Mouse (Mus musculus) layer of hippocampus, adult 18-20 months (tissue): Measurements from ENCODE around the gene Naa20. TPM values are rescaled to one million over a fixed set of nuclear protein-coding genes. Genes with fewer than 3 reads are reported as not detected.
"Not testable (repeated sequence)": the region's sequence is repeated elsewhere in the genome, so short reads cannot be mapped to it uniquely, and the experiment has no call there.

Experiments
- DNase-seq, 2 experiments: peaks; one replicate each; pipeline ENCODE4 v3.0.0; 2022; ENCODE audit warnings: low spot score in 2 of 2
- total RNA-seq, 2 experiments: library from RNA; stranded (reverse); gene quantifications; 2 replicates each; pipeline ENCODE4 v1.2.3; 2021

Gene Naa20
- total RNA-seq, 2 experiments from 2014 or later = 66.3 to 68.5 TPM

DNA sequence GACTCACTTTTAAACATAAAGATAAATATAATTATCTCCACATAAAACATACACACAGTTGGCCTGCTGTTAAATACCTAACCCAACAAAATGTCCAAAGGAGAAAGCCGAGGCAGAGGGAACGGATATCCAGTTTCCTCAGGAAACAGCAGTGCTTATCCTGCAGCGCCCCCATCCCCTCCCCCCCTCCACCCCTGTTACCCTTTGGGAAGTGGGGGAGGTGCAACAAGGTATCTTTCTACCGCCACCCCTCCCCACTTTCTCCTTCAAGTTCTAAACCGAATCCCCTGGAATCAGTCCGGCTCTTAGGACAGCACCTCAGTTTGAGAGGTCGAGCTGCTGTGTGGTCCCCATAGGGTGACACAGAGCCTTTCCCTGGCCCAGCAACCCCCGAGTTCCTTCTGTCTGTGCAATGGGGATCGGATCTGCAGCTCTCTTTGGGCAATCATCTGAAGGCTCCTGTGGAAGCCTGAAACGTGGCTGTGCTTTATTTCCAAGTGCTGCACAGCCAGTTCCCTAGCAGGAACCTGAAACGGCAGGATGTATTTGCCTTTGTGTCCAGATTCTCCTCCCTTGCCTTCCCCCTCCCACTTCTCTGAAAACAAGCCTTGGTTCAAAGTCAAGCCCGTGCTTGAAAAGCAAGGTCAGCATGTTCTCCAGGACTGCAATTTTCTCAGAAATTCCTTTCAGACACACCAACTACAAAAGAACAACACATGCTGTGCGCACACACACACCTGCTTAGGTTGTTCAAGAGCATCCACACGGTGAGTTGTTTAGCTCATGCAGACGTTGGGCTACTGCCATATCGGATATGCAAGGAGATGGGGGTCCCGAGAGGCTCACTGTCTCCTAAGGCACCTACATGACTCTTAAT lies 17.6 kb upstream of the Naa20 start:
- DNase-seq = no peak

DNA sequence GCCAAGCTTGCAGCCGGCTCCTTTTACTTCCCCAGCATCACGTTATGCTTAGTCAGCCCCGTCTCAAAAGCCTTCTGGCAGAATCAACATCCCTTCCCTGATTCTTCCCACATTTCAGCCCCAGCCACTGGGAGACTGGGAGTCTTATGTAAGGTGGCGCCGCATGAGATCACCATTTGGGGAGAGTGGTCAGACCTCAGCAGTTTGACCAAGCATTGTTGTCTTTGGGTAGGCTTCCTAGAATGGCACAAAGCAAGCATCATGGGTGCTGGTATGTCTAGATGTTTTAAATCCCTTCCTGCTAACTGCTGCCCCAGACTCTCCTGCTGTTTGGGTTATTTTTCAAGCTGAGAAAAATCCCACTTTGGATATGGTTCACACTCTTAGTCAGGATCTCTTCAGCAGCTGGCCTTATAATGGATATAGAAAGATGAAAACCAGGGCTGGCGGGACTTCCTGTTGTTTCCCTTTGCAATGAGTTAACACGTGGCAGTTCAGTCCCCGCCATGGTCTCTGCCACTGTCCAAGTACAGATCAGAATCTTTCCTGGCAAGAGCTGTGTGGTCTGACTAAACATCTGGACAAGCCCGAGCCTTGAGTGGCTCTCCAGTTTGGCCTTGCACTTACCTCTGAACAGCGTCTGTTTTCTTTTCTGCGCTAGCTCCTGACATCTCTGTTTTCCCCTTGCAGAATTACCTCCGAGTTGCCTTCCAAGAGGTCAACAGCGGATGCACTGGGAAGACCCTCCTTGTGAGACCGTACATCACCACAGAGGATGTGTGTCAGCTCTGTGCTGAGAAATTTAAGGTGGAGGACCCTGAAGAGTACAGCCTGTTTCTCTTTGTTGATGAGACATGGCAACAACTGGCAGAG lies 16.8 kb upstream of the Naa20 start:
- peak in 1 of 2 experiments; percentile 40 for DNase-seq

DNA sequence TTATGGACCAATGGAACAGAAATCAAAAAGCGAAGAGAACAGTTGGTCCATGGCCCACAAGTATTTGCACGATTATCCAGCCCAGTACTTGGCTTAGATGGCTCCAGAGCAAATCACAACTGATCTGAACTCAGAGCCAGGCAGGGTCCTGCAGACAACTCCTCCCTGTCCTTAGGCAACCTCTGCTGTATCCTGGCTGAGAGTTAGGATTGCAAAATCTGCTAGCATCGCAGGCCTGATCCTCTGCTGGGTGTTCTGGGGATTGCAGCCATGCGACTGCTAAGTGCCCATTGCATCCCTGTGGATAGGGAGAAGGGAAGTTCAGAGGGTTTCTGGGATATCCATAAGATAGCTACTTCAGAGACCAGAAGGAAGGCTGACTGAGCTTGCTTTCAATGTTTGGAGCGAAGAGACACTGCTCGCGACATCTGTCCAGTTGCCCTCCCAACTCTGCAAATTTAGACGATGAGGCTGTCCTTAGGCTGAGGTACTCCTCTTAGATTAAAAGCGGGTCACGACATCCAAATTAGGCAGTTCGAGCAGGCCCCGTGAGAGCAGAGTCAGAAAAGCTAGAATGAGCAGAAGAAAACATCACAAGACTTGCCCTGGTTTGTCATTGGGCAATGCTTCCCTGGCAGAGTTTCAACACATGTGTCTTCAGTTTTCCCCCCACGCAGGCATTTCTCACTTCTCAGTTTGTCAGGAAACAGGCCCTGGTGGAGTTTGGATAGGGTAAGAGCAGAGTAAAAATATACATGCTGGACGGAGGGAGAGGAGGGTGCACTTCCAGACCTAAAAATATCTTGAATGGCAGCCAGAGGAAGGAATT lies 13.7 kb upstream of the Naa20 start:
- DNase-seq = peak in 1 of 2 experiments; percentile 51

DNA sequence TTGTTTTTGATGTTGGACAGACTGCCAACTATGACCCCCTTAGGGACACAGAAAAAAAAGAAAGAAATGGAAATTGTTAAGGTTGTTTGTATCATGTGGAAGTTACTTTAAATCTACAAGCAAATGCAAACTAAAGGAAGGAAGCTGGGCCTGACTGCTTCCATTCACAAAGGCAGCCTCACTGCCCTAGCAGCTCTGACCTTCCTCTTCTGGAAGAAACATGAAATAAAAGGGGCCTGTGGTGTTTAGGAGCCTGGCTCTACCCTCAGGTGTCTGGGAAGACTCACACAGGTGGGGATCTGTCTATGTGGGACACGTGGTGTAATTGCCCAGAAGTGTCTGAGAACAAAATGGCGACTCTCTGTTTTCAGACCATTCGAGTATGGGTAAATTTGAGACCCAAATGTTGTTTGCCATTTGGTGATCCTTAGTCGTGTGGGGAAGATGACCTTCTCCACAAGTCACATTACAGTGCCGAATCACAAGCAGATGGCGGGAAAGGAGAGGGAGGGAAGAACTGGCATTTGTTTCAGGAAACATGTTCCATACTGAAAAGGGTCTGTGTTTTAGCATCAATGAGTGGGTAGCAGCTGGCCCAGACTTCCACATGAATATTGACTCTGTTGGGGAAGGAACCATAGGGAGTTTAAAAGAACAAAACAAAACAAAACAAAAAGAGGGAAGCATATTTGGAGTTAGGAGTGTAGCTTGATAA lies 13.0 kb upstream of the Naa20 start:
- DNase-seq = peak; percentile 50 to 70

DNA sequence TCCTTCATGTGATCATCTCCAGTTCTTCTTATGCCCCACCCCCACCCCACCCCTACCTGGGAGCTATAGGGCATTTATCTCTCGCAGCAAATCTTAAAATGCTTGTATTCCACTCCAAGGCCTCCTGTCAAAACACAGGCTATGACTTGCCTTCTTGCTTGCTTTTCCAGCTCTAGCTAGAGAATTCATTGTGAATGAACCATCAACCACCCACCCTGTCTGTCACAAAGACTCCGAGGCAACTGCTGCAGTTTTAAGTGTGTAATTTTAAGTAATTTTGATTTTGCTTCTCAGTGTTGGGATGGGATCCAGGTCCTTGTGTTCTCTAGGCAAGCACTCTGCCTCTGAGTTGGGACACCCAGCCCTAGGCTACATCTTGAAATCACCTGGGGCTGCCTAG lies 11.3 kb upstream of the Naa20 start:
- no peak for DNase-seq

DNA sequence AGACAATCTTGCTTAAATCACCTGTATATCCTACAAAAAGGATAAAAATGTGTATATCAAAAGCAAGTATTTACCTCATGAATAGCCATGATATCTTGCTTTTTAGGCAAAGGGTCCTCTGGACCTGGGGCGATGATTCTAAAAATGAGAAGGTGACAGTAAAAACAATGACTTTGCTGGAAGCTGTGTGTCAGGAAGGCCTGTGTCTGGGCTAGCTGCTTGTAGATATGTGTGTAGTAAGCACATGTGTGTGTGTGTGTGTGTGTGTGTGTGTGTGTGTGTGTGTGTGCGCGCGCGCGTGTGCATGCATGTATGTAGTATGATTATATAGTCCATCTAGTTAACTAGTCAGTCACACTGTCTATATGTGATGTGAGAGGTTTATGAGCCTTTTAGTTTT lies 8.1 kb upstream of the Naa20 start:
- no peak for DNase-seq

DNA sequence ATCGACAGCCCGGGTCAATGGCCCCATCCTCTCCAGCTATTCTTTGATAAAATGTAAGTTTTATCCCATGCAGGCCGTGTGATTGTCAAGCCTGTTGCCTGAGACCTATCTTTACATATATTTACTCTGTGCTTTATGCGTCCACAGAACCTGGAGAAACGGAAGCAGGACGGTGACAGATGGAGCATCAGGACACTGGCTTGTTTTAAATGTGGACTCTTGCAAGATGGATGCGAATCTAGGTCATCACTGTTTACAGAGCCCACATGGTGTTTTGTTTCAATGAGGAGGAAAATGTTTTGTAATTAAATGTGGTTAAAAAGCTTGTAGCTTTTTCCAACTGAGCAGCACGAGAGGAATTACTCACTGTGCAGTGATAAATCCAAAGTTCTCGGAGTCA lies 3.8 kb upstream of the Naa20 start:
- DNase-seq = no peak

DNA sequence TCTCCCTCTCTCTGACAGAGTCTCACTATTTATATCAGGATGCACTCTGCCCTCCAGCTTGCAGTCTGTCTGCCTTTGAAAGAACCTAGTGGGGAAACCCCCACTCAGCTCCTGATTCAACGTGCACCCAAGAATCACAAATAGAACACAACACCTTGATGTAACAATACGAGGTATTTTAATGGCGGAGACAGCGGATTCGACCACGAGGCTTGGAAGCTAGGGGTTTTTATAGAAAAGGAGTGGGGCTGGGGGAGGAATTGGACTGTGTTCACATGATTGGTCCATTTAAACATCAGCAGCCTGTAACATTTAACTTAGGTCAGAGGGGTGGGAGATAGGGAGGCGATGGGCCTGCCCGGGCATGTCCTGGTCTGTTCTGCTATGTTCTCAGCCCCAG lies 1.6 kb upstream of the Naa20 start:
- not testable (repeated sequence) for DNase-seq

DNA sequence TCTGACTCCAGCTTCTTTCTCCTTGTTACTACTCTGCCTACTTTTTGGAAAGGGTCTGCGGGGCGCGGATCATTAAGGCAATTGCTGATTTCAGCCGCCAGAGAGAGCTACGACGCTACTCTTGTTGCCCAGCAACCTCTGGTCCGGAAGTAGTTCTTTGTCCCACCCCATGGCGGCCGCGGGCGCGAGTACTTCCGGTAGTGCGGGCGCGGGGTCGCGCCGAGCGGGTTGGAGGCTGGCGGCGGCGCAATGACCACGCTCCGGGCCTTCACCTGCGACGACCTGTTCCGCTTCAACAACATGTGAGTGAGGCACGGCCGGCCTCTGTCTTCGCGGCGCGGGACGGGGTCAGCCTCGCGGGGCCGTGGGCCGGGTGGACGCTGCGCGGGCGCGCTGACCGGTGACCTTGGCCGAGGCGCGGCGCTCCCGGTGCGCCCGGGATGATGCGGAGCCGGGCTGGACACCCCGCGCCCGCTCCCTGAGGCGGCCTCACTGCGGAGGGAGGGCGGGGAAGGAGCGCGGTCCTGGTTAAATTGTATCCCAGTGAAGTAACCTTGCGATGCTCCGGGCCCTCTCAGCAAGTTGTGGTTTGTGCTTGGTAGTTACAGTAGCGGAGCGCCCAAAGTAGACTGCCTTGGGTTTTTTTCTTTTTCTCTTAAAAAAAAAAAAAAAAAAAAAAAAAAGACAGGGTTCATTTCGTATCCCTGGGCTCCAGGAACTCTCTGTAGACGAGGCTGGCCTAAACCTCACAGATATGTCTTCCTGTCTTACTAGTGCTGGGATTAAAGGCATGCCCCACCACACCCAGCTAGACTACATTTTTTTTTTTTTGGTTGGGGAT lies 1.4 kb downstream of the Naa20 start:
- peak; percentile 85 to 93 for DNase-seq

DNA sequence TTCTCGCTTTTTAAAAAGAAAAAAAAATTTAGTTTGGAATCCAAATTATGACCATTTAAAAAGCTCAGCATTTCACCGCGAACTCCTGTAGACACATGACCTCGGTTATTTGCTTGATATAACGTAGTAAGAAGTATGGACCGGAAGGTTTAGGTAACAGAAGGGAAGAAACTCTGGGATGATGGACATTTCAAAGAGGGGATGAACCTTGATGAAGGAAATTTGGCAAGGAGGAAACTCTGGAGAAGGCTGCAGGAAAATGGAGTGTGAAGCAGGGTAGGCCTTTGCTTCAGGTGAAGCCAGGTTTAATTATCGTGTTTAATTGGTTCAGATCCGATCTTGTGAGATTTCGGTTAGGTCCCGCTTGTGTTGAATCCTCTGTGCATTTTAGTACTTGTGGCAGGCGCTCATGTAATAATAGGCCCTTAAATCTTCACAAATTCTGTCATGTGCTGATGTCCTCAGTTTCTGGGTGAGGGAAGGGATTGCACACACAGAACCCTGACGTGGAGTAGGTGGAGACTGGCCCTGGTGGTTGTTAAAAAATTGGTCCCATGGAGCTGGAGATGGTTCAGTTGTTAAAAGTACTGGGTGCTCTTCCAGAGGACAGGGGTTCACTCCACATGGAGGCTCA lies 2.2 kb downstream of the Naa20 start:
- no peak for DNase-seq

DNA sequence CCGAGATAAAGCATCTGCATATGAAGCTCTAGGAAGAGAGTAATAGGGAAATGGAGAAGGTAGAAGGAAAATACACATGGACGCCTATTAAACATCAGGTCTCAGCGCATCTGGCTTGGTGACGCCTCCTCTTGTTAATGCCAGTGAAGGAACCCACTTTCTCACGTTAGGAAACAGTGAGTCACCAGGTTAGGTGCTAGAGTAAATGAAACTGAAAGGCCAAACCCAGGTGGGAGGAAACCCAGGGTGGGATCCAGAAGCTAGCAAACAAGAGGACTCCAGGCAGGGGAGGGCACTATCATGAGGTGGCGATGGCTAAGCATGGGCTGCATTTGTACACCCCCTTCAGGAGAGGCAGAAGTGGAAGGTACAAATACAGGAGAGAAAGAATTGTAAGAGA lies 3.3 kb downstream of the Naa20 start:
- DNase-seq = no peak

DNA sequence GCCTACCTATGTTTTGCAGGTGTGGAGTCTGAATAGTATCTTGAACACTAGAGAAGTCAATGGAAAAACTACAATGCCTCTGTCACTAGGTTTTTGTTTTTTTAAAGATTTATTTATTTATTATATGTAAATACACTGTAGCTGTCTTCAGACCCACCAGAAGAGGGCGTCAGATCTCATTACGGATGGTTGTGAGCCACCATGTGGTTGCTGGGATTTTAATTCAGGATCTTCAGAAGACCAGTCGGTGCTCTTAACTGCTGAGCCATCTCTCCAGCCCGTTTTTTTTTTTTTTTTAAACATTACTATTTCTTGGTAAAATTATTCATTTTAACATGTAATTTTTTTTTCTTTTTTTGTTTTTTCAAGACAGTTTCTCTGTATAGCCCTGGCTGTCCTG lies 4.0 kb downstream of the Naa20 start:
- DNase-seq = not testable (repeated sequence)

DNA sequence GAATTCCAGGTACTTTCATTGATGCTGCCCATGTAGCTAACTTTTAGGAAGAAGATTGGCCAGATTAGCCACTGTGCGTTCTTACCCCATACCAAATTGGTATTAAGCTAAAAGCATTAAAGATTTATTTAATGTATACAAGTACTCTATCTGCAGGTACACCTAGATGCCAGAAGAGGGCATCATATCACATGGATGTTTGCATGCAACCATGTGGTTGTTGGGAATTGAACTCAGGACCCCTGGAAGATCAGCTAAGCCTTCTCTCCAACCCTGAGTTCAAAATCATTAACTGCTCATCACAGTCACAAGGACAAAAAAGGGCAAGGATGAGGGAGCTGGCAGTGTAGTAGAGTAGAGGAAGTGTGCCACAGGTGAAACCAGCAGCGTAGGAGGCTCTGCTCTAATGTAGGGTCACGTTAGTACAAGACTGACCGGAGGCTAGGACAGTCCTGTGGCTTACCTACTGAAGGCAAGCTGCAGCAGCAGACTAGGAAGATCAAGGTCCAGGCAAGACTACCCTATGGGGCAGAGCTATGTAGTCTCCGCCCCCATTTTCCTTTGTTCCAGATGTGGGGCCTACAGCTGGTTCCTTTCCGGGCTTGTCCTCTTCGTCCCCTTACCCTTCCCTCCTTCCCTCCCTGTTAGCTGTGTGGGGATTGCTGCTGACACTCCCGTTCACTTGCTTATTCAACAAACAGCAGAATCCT lies 19.2 kb downstream of the Naa20 start:
- DNase-seq = no peak

DNA sequence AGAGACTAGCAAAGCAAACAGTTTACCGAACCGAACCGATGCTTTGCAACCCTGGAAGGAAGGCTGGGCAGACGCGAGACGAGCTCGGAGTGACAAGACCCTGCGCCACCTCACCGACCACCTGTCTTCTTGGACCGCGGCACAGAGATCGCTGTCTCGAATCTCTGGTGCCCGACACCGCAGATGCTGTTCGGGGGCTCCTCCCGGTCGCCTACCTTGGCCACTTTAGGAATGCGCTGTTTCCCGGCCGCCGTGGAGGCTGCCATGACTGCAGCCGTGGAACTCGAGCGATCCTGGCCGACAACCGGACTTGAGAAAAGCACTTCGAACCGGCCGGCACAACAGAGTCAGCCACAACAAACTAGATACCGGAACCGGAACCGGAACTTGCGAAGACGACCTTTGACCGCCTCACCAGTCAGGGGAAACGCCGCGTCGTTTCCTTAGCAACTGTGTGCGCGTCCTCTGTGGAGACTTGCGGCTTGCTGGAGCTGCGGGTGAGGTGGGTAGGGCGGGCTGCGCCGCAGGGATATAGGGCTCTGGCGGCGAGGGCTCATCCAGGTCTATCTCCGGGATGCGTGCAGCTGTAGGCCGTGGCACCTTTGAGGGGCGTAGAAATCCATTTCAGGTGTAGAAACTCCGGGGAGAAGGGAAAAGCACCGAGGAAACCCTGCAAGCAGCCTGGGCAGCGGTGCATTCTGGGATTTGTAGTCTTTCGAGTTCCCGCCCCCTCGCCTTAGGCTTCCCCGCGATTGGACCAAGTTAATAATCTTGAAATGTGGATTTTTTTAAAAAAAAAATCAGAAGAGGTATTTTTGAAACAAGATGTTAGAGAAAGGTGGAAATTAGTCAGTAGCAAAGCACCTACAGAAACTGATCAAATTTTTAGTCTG lies 32.7 kb downstream of the Naa20 start, which contains the start of the genes Cfap61 and Crnkl1:
TSS of gene Cfap61 (plus strand) at position 446 of the 893 bp plus-strand sequence.
TSS of gene Crnkl1 (minus strand) at position 676 of the 893 bp plus-strand sequence.
- DNase-seq = peak; percentile 93 to 97

DNA sequence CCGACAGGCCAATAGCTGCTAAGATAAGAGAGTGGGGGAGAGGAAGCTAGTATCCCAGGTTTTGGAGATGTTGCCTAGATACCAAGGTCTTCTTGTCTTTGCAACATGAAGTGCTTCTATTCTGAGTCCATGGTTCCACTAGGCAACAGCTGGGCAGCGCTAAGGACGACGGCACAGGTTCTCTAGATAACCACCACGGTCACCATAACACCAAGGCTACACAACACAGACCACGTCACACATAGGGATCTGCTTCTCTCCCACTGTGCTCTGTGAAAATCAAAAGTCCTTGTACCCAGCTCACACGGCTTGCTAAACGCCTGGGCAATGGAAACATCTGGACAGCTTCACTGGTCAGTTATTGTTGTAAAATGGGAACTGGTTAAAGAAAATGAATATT lies 35.1 kb downstream of the Naa20 start:
- DNase-seq = no peak

DNA sequence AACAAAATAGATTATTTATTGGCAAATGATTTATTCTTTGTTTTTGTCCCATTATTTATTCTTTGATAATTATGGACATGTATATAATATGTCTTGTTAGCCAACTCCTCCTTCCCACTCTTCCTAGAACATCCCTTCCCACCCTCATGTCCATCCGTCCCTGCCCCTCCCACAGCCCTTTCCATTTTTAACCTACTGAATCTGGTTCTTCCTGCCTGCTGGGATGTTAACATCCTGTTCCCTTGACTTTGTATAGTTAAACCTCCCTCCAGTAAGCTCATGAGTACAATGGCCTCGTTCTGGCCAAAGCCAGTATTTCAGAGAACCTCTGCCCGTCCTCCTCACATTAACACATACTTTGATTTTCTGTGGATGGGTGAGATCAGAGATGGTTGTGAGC lies 39.5 kb downstream of the Naa20 start:
- DNase-seq = no peak

DNA sequence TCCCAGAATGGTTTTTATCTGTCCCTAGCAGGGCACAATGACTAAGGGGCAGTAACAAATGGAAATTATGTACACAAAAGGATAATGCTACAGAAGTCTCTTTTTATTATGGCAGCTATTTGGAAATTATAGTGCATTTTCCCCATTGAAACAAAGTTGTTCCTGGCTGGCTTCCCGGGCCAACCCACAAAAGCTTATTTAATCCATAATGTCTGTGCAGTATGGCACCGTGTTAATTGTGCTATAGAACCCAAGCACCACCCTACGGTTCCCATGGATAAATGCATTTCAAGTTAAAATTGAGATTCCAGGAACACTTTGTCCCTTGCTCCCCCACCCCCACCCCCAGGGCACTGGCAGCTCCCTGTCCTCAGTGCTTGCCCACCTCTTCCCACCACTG lies 42.4 kb downstream of the Naa20 start:
- no peak for DNase-seq
